Mouse (Mus musculus) spleen, postnatal 4 days (tissue): ENCODE data around the gene Ckb.
"Not testable (repeated sequence)": the region's sequence is repeated elsewhere in the genome, so short reads cannot be mapped to it uniquely, and the experiment has no call there.

Experiments used
- DNase-seq, 2 experiments: peaks; one replicate each; pipeline ENCODE4 v3.0.0; 2022; ENCODE audit warnings: low spot score in 2 of 2

Gene Ckb

GRCm38 (mm10) chr12:111672176-111672575 lies at the start of gene Ckb:
Gene Ckb, minus strand, starts transcription at chr12:111672338.
- DNase-seq = peak; percentile 43 to 67

GRCm38 (mm10) chr12:111720222-111720621 lies 48.1 kb upstream of the Ckb start:
- DNase-seq = no peak

- no peak for DNase-seq
Measured at GRCm38 (mm10) chr12:111718656-111719055, 46.5 kb upstream of the Ckb start.

GRCm38 (mm10) chr12:111716505-111716904 lies 44.4 kb upstream of the Ckb start:
- DNase-seq = no peak

GRCm38 (mm10) chr12:111713880-111714279 lies 41.7 kb upstream of the Ckb start:
- DNase-seq = not testable (repeated sequence)

GRCm38 (mm10) chr12:111713004-111713651 lies 41.0 kb upstream of the Ckb start, which contains the start of the genes Bag5 and Apopt1:
Gene Bag5, minus strand, starts transcription at chr12:111713257.
Gene Apopt1, plus strand, starts transcription at chr12:111713261.
- peak; percentile 89 to 96 for DNase-seq

GRCm38 (mm10) chr12:111712476-111712875 lies 40.3 kb upstream of the Ckb start:
- DNase-seq = peak in 1 of 2 experiments; percentile 74

GRCm38 (mm10) chr12:111710091-111710490 lies 38.0 kb upstream of the Ckb start:
- no peak for DNase-seq

GRCm38 (mm10) chr12:111708181-111708580 lies 36.0 kb upstream of the Ckb start:
- DNase-seq = no peak

GRCm38 (mm10) chr12:111705186-111705973 lies 33.2 kb upstream of the Ckb start:
- peak in 1 of 2 experiments; percentile 55 for DNase-seq

GRCm38 (mm10) chr12:111704609-111705008 lies 32.5 kb upstream of the Ckb start:
- DNase-seq = peak in 1 of 2 experiments; percentile 59

GRCm38 (mm10) chr12:111703301-111703700 lies 31.2 kb upstream of the Ckb start:
- no peak for DNase-seq

- DNase-seq = no peak
Measured at GRCm38 (mm10) chr12:111700920-111701458, 28.9 kb upstream of the Ckb start.

GRCm38 (mm10) chr12:111699542-111699941 lies 27.4 kb upstream of the Ckb start:
- DNase-seq = no peak

GRCm38 (mm10) chr12:111698346-111698913 lies 26.3 kb upstream of the Ckb start:
- no peak for DNase-seq

GRCm38 (mm10) chr12:111697708-111698107 lies 25.6 kb upstream of the Ckb start:
- DNase-seq = no peak

GRCm38 (mm10) chr12:111696239-111696638 lies 24.1 kb upstream of the Ckb start:
- peak; percentile 60 to 78 for DNase-seq

- no peak for DNase-seq
Measured at GRCm38 (mm10) chr12:111694880-111695804, 23.0 kb upstream of the Ckb start.

GRCm38 (mm10) chr12:111694271-111694781 lies 22.2 kb upstream of the Ckb start:
- no peak for DNase-seq

- no peak for DNase-seq
Measured at GRCm38 (mm10) chr12:111693341-111694270, 21.5 kb upstream of the Ckb start.
